Mouse (Mus musculus) bone marrow, adult 2 months (tissue): ENCODE results near the gene Vwa2. TPM values are rescaled to one million over a fixed set of nuclear protein-coding genes. Genes with fewer than 3 reads are reported as not detected.

Experiments
- H3K27ac ChIP-seq: fragments of 200-500 bp; 2 replicates; pipeline ENCODE4 v1.5.1; 2012; ENCODE audit warnings: low read depth, mild to moderate bottlenecking, control low read depth, inconsistent platforms, low read length; ENCODE audit not compliant: control insufficient read depth, poor library complexity, insufficient read depth
- H3K4me1 ChIP-seq: fragments of 200-500 bp; 2 replicates; pipeline ENCODE4 v1.6.1; 2011; ENCODE audit warnings: low read length; ENCODE audit not compliant: control insufficient read depth, insufficient read depth
- H3K4me3 ChIP-seq: fragments of 200-500 bp; replicated peaks from 2 replicates; pipeline ENCODE3; 2011; ENCODE audit warnings: mild to moderate bottlenecking, low read depth, low read length, control low read depth; ENCODE audit not compliant: control insufficient read depth
- CTCF ChIP-seq: fragments of 200-500 bp; IDR thresholded peaks from 2 replicates; pipeline ENCODE4 v1.5.1; 2011; ENCODE audit warnings: low read length, control low read depth; ENCODE audit not compliant: control insufficient read depth, insufficient read depth
- POLR2A ChIP-seq: fragments of 200-500 bp; IDR thresholded peaks from 2 replicates; pipeline ENCODE4 v1.6.1; 2011; ENCODE audit warnings: low read depth, mild to moderate bottlenecking, control low read depth, low read length, borderline replicate concordance; ENCODE audit not compliant: control insufficient read depth
- whole genome bisulfite sequencing: fragments of 180-500 bp; shearing (Covaris S2); methylation state at CpG from one replicate; pipeline ENCODE4 v1.1.7; 2018; 5-methylcytosine and 5-hydroxymethylcytosine counted together
- polyA plus RNA-seq: library from polyadenylated mRNA; stranded (reverse); fragments of >200 nt; gene quantifications from 2 replicates; pipeline ENCODE4 v1.2.4, GENCODE M21; 2011; ENCODE audit warnings: low replicate concordance; ENCODE audit not compliant: missing spikeins, insufficient read depth, insufficient read length

The Vwa2 gene
- polyA plus RNA-seq, 1 experiment, result not detected

DNA sequence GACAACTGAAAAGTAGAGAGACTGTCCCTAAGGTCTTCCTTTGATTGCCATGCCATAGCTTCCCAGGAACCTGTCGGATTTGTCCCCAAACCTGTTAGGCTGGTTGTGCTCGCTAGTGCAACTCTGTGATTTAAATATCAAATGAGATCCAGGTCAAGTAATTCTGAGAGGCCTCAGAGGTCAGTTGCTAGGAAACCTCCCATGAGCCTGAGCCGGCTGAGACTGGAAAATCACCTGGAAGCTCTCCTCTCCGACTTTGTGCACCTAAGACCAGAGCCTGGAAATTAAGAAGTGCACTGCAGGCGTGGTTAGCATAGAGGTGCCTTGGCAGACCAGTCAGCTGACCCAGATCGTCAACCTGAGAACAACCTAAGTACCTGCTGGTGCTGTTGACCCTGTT is 41.0 kb downstream of the Vwa2 start:
- TF ChIP-seq POLR2A (no peak), CTCF (no peak)
- Histone ChIP-seq H3K4me3 (no peak overlapping the region), H3K4me1 (no peaks in the 10 kb centered on the region), H3K27ac (no peak overlapping the region)
- 68% methylated on average over 6 of the region's 6 CpGs for WGBS

DNA sequence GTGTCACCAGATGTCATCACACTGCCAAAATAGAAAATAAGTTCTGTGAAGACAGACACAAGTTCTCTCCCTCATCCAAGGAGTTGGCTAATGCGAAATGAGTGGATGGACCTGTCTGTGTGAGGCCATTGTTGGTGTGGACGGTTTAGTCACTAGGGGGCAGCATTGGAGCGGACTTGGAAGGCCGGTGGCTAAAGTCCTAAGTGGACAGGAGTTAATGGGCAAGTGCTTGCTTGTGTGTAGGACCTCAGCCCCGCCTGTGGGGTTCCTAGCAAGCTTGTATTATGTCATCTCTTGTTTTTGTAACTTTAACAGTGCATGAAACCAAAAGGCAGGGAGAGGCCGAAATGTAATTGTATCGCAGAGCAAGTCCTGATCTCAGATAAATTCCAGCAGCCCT is 45.6 kb downstream of the Vwa2 start:
- 30% methylated on average over 7 of the region's 7 CpGs for WGBS

DNA sequence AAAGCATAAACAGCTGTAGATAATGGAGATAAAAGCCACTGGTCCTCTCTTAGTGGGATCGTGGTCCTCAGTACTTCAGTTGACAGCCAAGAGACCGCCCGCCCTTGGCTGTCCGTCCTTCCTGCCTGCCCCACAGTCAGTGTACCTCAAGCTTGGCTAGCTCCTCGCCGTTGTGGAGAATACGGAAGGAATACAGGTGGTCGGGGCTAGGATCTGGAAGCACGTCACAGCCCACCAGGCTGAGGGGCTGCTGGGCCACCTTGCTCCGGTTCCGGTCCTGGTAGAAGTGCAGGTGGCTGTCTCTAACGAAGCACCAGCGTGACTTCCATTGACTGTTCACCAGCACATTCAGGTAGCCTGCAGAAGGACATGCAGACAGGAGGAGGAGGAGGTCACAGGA is 46.2 kb downstream of the Vwa2 start:
- no peaks in the 10 kb centered on the region for H3K4me1 ChIP-seq
- WGBS, result 86% methylated on average over 13 of the region's 13 CpGs
- no peak overlapping the region for H3K27ac ChIP-seq
- TF ChIP-seq POLR2A, result no peak
- TF ChIP-seq CTCF, result no peak
- no peak overlapping the region for H3K4me3 ChIP-seq

More for the DNA sequence above, 45.6 kb downstream of the Vwa2 start:
- no peak for TF ChIP-seq POLR2A
- peak; percentile 81 for TF ChIP-seq CTCF
- Histone ChIP-seq H3K4me3 (no peak overlapping the region), H3K27ac (no peak overlapping the region), H3K4me1 (no peaks in the 10 kb centered on the region)

DNA sequence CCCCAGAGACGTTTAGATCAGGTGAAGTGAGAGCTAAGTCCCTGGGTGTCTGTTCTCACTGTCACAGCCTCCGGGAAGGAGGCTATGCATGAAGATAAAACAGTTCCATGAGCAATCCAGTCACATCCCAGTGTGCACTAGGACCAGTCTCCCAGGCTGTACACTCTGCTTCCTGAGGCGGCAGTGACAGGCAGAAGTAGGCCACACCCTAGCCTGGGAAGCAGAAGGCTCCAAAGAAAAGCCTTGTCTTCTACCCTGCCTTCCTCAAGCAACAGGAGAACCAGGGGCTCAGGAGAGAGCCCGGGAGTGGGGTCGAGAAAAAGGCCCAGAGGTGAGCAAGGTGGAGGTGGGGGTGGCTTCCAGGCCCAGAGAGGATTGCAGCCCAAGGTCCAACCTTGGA is 47.7 kb downstream of the Vwa2 start:
- no peak overlapping the region for H3K4me3 ChIP-seq
- H3K27ac ChIP-seq, result no peak overlapping the region
- WGBS, result 66% methylated on average over 5 of the region's 5 CpGs
- no peaks in the 10 kb centered on the region for H3K4me1 ChIP-seq
- TF ChIP-seq CTCF (no peak), POLR2A (no peak)

DNA sequence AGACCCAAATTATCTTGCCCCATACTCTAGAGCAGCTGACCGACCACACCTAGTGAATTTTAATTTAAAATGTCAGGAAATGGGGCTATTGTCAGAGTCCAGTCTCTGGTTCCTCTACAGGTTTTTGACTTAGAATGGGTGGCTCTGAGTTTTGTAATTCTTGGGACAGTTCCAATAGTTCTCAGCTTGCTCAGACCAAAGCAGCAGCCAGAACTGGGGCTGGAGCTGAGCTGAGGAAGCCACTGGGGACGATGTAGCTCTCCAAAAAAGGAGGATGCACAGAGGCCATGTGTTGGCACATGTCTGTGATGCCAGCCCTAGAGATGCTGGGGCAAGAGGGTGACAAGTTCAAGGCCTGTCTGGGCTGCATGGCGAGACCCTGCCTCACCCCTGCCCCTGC is 55.3 kb downstream of the Vwa2 start:
- TF ChIP-seq POLR2A, result no peak
- no peak for TF ChIP-seq CTCF
- WGBS, result 42% methylated on average over 3 of the region's 3 CpGs
- no peak overlapping the region for H3K27ac ChIP-seq
- H3K4me1 ChIP-seq, result no peaks in the 10 kb centered on the region; the same call in 1 of the 2 replicates
- H3K4me3 ChIP-seq, result no peak overlapping the region

DNA sequence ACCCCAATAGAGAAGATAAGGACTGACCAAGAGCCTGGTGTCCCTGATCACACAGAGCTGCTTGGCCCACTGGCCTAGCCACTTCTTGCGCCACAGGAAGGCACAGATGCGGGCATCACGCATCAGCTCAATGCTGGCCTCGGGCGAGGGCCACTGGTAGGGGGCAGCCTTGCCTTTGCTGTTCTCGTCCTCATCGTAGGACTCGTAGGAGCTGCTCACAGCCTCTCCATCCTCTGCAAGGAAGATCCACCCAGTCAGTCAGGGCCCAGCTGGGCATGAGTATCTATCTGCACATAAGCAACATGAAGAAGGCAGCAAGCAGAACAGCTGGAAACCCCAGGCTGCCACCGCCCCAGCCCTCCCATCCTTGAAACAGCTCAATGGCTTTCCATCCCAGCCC is 56.0 kb downstream of the Vwa2 start:
- TF ChIP-seq CTCF (no peak), POLR2A (no peak)
- no peak overlapping the region for H3K27ac ChIP-seq
- H3K4me1 ChIP-seq, result no peaks in the 10 kb centered on the region; the same call in 1 of the 2 replicates
- no peak overlapping the region for H3K4me3 ChIP-seq
- WGBS, result 77% methylated on average over 9 of the region's 9 CpGs

DNA sequence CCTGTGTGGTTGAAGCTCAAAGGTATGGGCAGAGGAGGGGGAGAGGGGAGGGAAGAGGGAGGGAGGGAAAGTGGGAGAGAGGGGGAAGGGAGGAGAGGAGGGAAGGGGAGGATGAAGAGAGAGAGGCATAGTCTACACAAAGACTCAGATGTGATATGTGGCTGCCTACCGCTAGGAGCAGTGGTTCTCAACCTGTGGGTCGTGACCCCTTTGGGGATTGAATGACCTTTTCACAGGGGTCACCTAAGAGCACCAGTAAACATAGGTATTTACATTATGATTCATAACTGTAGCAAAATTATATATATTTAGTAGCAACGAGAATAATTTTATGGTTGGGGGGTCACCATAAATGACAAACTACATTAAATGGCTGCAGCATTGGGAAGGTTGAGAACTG is 59.8 kb downstream of the Vwa2 start:
- Histone ChIP-seq H3K27ac (no peak overlapping the region), H3K4me1 (no peaks in the 10 kb centered on the region; the same call in 1 of the 2 replicates), H3K4me3 (no peak overlapping the region)
- TF ChIP-seq CTCF (no peak), POLR2A (no peak)
- WGBS, result 79% methylated on average over 3 of the region's 3 CpGs

DNA sequence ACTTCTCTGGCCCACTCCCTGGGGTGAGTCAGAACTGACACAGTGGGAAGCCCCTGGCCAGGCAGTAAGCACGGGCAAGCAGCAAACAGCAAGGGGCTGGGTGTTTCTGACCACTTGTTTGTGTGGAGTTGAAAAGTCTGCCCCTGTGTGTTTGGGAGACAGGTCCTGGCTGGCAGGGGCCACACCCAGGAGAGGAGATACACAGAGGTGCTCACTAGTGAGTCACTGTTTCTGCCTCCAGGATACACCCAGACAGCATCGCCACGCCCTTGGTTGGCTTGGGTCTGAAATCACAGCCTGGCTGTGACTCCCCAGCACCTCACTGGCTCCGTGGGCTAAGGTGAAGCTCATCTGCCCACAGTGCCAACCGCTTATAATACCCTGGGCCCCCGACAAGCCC is 61.1 kb downstream of the Vwa2 start:
- no peaks in the 10 kb centered on the region; the same call in 1 of the 2 replicates for H3K4me1 ChIP-seq
- WGBS, result 89% methylated on average over 6 of the region's 6 CpGs
- no peak overlapping the region for H3K4me3 ChIP-seq
- TF ChIP-seq POLR2A (no peak), CTCF (no peak)
- H3K27ac ChIP-seq, result no peak overlapping the region

DNA sequence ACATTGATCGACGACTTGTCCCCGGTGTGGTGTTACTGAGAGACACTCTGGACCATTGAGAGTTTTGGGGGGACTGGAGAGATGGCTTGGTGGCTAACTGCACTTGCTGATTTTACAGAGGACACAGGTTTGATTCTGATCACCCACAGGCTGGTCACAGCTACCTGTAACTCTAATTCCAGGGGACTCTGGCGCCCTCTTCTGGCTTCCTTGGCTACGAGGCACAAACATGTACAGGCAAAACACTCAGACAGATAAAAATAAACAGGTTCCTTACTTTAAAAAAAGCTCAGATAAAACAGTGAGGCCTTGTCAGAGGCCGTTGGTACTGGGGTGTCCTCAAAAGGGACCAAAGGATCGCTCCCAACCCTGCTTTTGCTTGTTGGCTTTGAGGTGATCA is 61.7 kb downstream of the Vwa2 start:
- 72% methylated on average over 7 of the region's 7 CpGs for WGBS
- Histone ChIP-seq H3K27ac (no peak overlapping the region), H3K4me1 (no peaks in the 10 kb centered on the region; the same call in 1 of the 2 replicates), H3K4me3 (no peak overlapping the region)
- TF ChIP-seq POLR2A (no peak), CTCF (no peak)
